Mouse (Mus musculus) CH12.LX (cell line): ENCODE results near the gene Adamts3.

Source experiments
- CTCF ChIP-seq, 2 experiments: IDR thresholded peaks in 1 of 2; conservative IDR thresholded peaks in 1 of 2; 2 replicates each; pipeline ENCODE4 v1.5.1; 2011 to 2012; ENCODE audit warnings: low read depth in 2 of 2, low read length in 2 of 2, improper control_type of control experiment in 1 of 2, inconsistent platforms in 1 of 2, mild to moderate bottlenecking in 1 of 2, moderate library complexity in 1 of 2
- MAX ChIP-seq: IDR thresholded peaks from 2 replicates; pipeline ENCODE4 v1.6.1; 2011; ENCODE audit warnings: low read length, improper control_type of control experiment
- MEF2A ChIP-seq: IDR thresholded peaks from 2 replicates; pipeline ENCODE4 v1.6.1; 2014; ENCODE audit warnings: low read depth, mild to moderate bottlenecking, inconsistent platforms, low read length, improper control_type of control experiment, borderline replicate concordance
- MXI1 ChIP-seq: IDR thresholded peaks from 2 replicates; pipeline ENCODE4 v1.6.1; 2011; ENCODE audit warnings: mild to moderate bottlenecking, low read depth, low read length, improper control_type of control experiment
- SIN3A ChIP-seq: IDR thresholded peaks from 2 replicates; pipeline ENCODE4 v1.6.1; 2012; ENCODE audit warnings: low read length, improper control_type of control experiment, inconsistent platforms
- SMC3 ChIP-seq: IDR thresholded peaks from 2 replicates; pipeline ENCODE4 v1.6.1; 2011; ENCODE audit warnings: low read depth, low read length, improper control_type of control experiment
- USF1 ChIP-seq: IDR thresholded peaks from 2 replicates; pipeline ENCODE4 v1.6.1; 2014; ENCODE audit warnings: low read depth, mild to moderate bottlenecking, inconsistent platforms, low read length, improper control_type of control experiment
- ZNF384 ChIP-seq: IDR thresholded peaks from 2 replicates; pipeline ENCODE4 v1.6.1; 2012; ENCODE audit warnings: low read depth, low read length, improper control_type of control experiment, inconsistent platforms

DNA sequence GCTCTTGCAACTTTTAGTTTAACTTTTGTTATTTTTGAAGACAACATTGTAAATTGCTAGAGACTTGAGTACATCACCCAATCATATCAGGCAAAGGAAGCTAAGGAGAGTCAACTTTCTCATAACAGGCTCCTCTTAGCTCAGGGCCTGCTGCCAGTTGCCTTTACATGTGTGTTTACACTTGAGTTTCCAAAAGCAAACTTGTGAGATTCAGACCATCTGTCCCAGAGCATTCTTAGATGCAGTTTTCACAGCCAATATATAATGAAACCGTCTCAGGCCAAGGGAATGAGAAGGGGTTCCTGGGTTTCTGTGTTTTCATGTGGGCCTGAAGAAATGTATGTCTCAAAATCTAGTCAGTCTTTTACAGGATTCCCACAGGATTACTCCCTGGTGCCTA is 251.5 kb downstream of the Adamts3 start:
- TF ChIP-seq ZNF384 (no peak), USF1 (no peak), MXI1 (no peak), SMC3 (no peak), CTCF (conservative IDR thresholded peaks at IDR 0.05 in 1 of 2, IDR thresholded peaks at IDR 0.05 in 1 of 2; ENCODE audit: low read depth in 2 of 2, low read length in 2 of 2) (no peak), MAX (no peak), SIN3A (no peak), MEF2A (no peak)
